Mouse (Mus musculus) hindbrain, embryonic 11.5 days (tissue): ENCODE results near the gene Ptp4a2. TPM values are rescaled to one million over a fixed set of nuclear protein-coding genes. Genes with fewer than 3 reads are reported as not detected.
"Not testable (repeated sequence)": the region's sequence is repeated elsewhere in the genome, so short reads cannot be mapped to it uniquely, and the experiment has no call there.

Experiments used
- ATAC-seq: fragments of 200-750 bp; cut with Nextera tagmentation; 2 replicates; pipeline ENCODE4 v1.8.0; 2017; ENCODE audit warnings: mild to moderate bottlenecking, moderate TSS enrichment, moderate library complexity; ENCODE audit not compliant: low FRiP score
- DNase-seq: peaks from one replicate; pipeline ENCODE4 v3.0.0-alpha.2; 2015; ENCODE audit warnings: low spot score
- H3K27ac ChIP-seq: fragments of 300-500 bp; sonication (generic); 2 replicates; pipeline ENCODE4 v1.5.1; 2014; ENCODE audit warnings: mild to moderate bottlenecking, low read depth, low read length
- H3K27me3 ChIP-seq: fragments of 300-500 bp; sonication (generic); 2 replicates; pipeline ENCODE4 v1.6.1; 2014; ENCODE audit warnings: mild to moderate bottlenecking, low read length, moderate library complexity, mixed read lengths; ENCODE audit not compliant: control insufficient read depth, insufficient read depth
- H3K36me3 ChIP-seq: fragments of 300-500 bp; sonication (generic); 2 replicates; pipeline ENCODE4 v1.6.1; 2014; ENCODE audit warnings: mild to moderate bottlenecking, low read length, moderate library complexity, mixed read lengths; ENCODE audit not compliant: control insufficient read depth, insufficient read depth
- H3K4me1 ChIP-seq: fragments of 300-500 bp; sonication (generic); replicated peaks from 2 replicates; pipeline ENCODE4 v1.6.1; 2014; ENCODE audit warnings: low read length, mixed read lengths; ENCODE audit not compliant: control insufficient read depth, insufficient read depth
- H3K4me2 ChIP-seq: fragments of 300-500 bp; sonication (generic); replicated peaks from 2 replicates; pipeline ENCODE4 v1.6.1; 2014; ENCODE audit warnings: mild to moderate bottlenecking, low read depth, low read length
- H3K4me3 ChIP-seq: fragments of 300-500 bp; sonication (generic); 2 replicates; pipeline ENCODE4 v1.5.1; 2014; ENCODE audit warnings: low read depth, low read length
- H3K9ac ChIP-seq: fragments of 300-500 bp; sonication (generic); 2 replicates; pipeline ENCODE4 v1.6.1; 2014; ENCODE audit warnings: low read depth, low read length
- H3K9me3 ChIP-seq: fragments of 300-500 bp; sonication (generic); 2 replicates; pipeline ENCODE4 v1.6.1; 2016; ENCODE audit warnings: low read length; ENCODE audit not compliant: control insufficient read depth
- WGBS: fragments of 180-500 bp; shearing (Covaris S2); extraction: QIAGEN DNeasy Blood & Tissue Kit; methylation state at CpG from one replicate; pipeline ENCODE4 v1.1.7; 2014; 5-methylcytosine and 5-hydroxymethylcytosine counted together
- polyA plus RNA-seq: library from polyadenylated mRNA; unstranded; fragments of >200 nt; fragmentation: Nextera tagmentation; extraction: Ambion mirVana; gene quantifications from 2 replicates; pipeline ENCODE4 v1.2.1, GENCODE M21; 2014

The Ptp4a2 gene
- polyA plus RNA-seq, 1 experiment from 2014 or later, result 307 TPM

- no peak overlapping the region for H3K4me3 ChIP-seq
- no peak overlapping the region for H3K27ac ChIP-seq
- H3K9me3 ChIP-seq, result no peaks in the 10 kb centered on the region
- WGBS, result 93% methylated on average over 3 of the region's 3 CpGs
- no peak overlapping the region for H3K9ac ChIP-seq
- no peaks in the 10 kb centered on the region for H3K27me3 ChIP-seq
- no peaks in the 10 kb centered on the region for H3K36me3 ChIP-seq
- DNase-seq, result no peak
- no peaks in the 10 kb centered on the region for H3K4me1 ChIP-seq
- ATAC-seq, result no peak
- H3K4me2 ChIP-seq, result no peak overlapping the region
These were observed 83.8 kb downstream of the Ptp4a2 start for GRCm38 (mm10) chr4:129894861-129895260.

- DNase-seq, ATAC-seq, H3K4me2 ChIP-seq, H3K27me3 ChIP-seq, H3K9ac ChIP-seq, H3K4me1 ChIP-seq, H3K27ac ChIP-seq, H3K4me3 ChIP-seq, H3K36me3 ChIP-seq, H3K9me3 ChIP-seq: not testable (repeated sequence)
- WGBS, result 96% methylated on average over 18 of the region's 18 CpGs
These were observed 87.8 kb downstream of the Ptp4a2 start for GRCm38 (mm10) chr4:129898815-129899214.

Other genes starting within 250 kb of the Ptp4a2 start
- 5.6 and 5.8 TPM in 2 replicates for gene Lck, start 237.6 kb upstream of the Ptp4a2 start, polyA plus RNA-seq
- 1.0 and 1.6 TPM in 2 replicates for gene Fam167b, start 232.7 kb upstream of the Ptp4a2 start, polyA plus RNA-seq
- gene Eif3i, start 210.6 kb upstream of the Ptp4a2 start, polyA plus RNA-seq, result 274 TPM in 2 replicates
- gene Tmem234, start 210.6 kb upstream of the Ptp4a2 start, polyA plus RNA-seq, result 177 and 195 TPM in 2 replicates
- 1.6 and 2.7 TPM in 2 replicates for gene Dcdc2b, start 197.0 kb upstream of the Ptp4a2 start, polyA plus RNA-seq
- gene Iqcc, start 192.1 kb upstream of the Ptp4a2 start, polyA plus RNA-seq, result 25.3 and 25.7 TPM in 2 replicates
- 77.7 and 79.6 TPM in 2 replicates for gene Ccdc28b, start 187.3 kb upstream of the Ptp4a2 start, polyA plus RNA-seq
- 96.3 and 101 TPM in 2 replicates for gene Txlna, start 170.2 kb upstream of the Ptp4a2 start, polyA plus RNA-seq
- gene Kpna6, start 138.5 kb upstream of the Ptp4a2 start, polyA plus RNA-seq, result 13.9 and 15.2 TPM in 2 replicates
- gene Tmem39b, start 114.4 kb upstream of the Ptp4a2 start, polyA plus RNA-seq, result 27.7 and 30.9 TPM in 2 replicates
- gene Khdrbs1, start 68.9 kb upstream of the Ptp4a2 start, polyA plus RNA-seq, result 158 and 183 TPM in 2 replicates
- 0.08 TPM in 1 of 2 replicates, not detected in the other for gene Spocd1, start 118.0 kb downstream of the Ptp4a2 start, polyA plus RNA-seq
- 4.5 and 6.3 TPM in 2 replicates for gene Adgrb2, start 173.7 kb downstream of the Ptp4a2 start, polyA plus RNA-seq
- gene Col16a1, start 236.6 kb downstream of the Ptp4a2 start, polyA plus RNA-seq, result 5.3 and 9.9 TPM in 2 replicates